Mouse (Mus musculus) cerebellum, postnatal 4 days (tissue): ENCODE data around the gene Nfs1.
"Not testable (repeated sequence)": the region's sequence is repeated elsewhere in the genome, so short reads cannot be mapped to it uniquely, and the experiment has no call there.

Source experiments
- DNase-seq, 2 experiments: peaks; one replicate each; pipeline ENCODE4 v3.0.0; 2022; ENCODE audit warnings: low spot score in 2 of 2, mixed read lengths in 1 of 2

Nfs1 gene

GRCm38 (mm10) chr2:156145486-156146130, 1.6 kb upstream of the Nfs1 start:
- no peak for DNase-seq

GRCm38 (mm10) chr2:156143367-156143766, 619 bp downstream of the Nfs1 start:
- no peak for DNase-seq

GRCm38 (mm10) chr2:156142820-156143219, 1.2 kb downstream of the Nfs1 start:
- DNase-seq, result no peak

- no peak for DNase-seq
Observed at GRCm38 (mm10) chr2:156135695-156136094, 8.3 kb downstream of the Nfs1 start.

GRCm38 (mm10) chr2:156134161-156134560, 9.8 kb downstream of the Nfs1 start:
- DNase-seq, result no peak

GRCm38 (mm10) chr2:156126992-156127391, 17.0 kb downstream of the Nfs1 start, which contains the start of gene Gm28036:
Gm28036 (minus strand) TSS chr2:156127092.
- DNase-seq, result no peak

GRCm38 (mm10) chr2:156123731-156124130, 20.3 kb downstream of the Nfs1 start:
- DNase-seq, result no peak

- no peak for DNase-seq
Observed at GRCm38 (mm10) chr2:156119566-156119965, 24.4 kb downstream of the Nfs1 start.

- not testable (repeated sequence) for DNase-seq
Observed at GRCm38 (mm10) chr2:156112080-156112423, 31.9 kb downstream of the Nfs1 start.

GRCm38 (mm10) chr2:156111358-156112079, 32.5 kb downstream of the Nfs1 start, which contains the start of the genes Cpne1 and Rbm12:
Cpne1 (minus strand) TSS chr2:156111965.
Rbm12 (minus strand) TSS chr2:156111978.
- DNase-seq, result peak; percentile 84 to 91

- peak in 1 of 2 experiments; percentile 24 for DNase-seq
Observed at GRCm38 (mm10) chr2:156110627-156111357, 33.2 kb downstream of the Nfs1 start.

GRCm38 (mm10) chr2:156091926-156092325, 52.1 kb downstream of the Nfs1 start:
- DNase-seq, result no peak

- no peak for DNase-seq
Observed at GRCm38 (mm10) chr2:156089799-156090198, 54.2 kb downstream of the Nfs1 start.

- DNase-seq, result no peak
Observed at GRCm38 (mm10) chr2:156087391-156088110, 56.4 kb downstream of the Nfs1 start.

GRCm38 (mm10) chr2:156084541-156084940, 59.4 kb downstream of the Nfs1 start:
- no peak for DNase-seq

- DNase-seq, result no peak
Observed at GRCm38 (mm10) chr2:156080391-156080790, 63.6 kb downstream of the Nfs1 start.

- no peak for DNase-seq
Observed at GRCm38 (mm10) chr2:156079674-156080073, 64.3 kb downstream of the Nfs1 start.

- no peak for DNase-seq
Observed at GRCm38 (mm10) chr2:156079183-156079560, 64.8 kb downstream of the Nfs1 start.

GRCm38 (mm10) chr2:156078421-156079182, 65.4 kb downstream of the Nfs1 start:
- DNase-seq, result no peak

GRCm38 (mm10) chr2:156077461-156077860, 66.5 kb downstream of the Nfs1 start:
- DNase-seq, result no peak

GRCm38 (mm10) chr2:156073725-156074124, 70.3 kb downstream of the Nfs1 start:
- DNase-seq, result no peak
